Mouse (Mus musculus) liver, adult 2 months (tissue): ENCODE measurements around the gene Klc3. TPM values are rescaled to one million over a fixed set of nuclear protein-coding genes. Genes with fewer than 3 reads are reported as not detected.

Source experiments
- DNase-seq: peaks from one replicate; pipeline ENCODE4 v3.0.0-alpha.2; 2011; ENCODE audit warnings: low read depth, low spot score; ENCODE audit errors: extremely low read depth
- H3K27ac ChIP-seq: fragments of 200-500 bp; replicated peaks from 2 replicates; pipeline ENCODE4 v1.5.1; 2012; ENCODE audit warnings: low read depth, mild to moderate bottlenecking, control low read depth, inconsistent platforms, low read length; ENCODE audit not compliant: insufficient read depth
- H3K27me3 ChIP-seq: fragments of 200-500 bp; 2 replicates; pipeline ENCODE4 v1.6.1; 2012; ENCODE audit warnings: mild to moderate bottlenecking, moderate library complexity, low read length, inconsistent platforms; ENCODE audit not compliant: control insufficient read depth, insufficient read depth
- H3K36me3 ChIP-seq: fragments of 200-500 bp; 2 replicates; pipeline ENCODE4 v1.6.1; 2012; ENCODE audit warnings: low read length, inconsistent platforms; ENCODE audit not compliant: control insufficient read depth, insufficient read depth
- H3K4me1 ChIP-seq: fragments of 200-500 bp; 2 replicates; pipeline ENCODE4 v1.6.1; 2011; ENCODE audit warnings: low read length; ENCODE audit not compliant: control insufficient read depth, insufficient read depth
- H3K4me3 ChIP-seq: fragments of 200-500 bp; 2 replicates; pipeline ENCODE4 v1.5.1; 2011; ENCODE audit warnings: low read depth, mild to moderate bottlenecking, control low read depth, low read length, moderate library complexity; ENCODE audit not compliant: insufficient read depth
- H3K79me2 ChIP-seq: fragments of 200-500 bp; 2 replicates; pipeline ENCODE4 v1.6.1; 2012; ENCODE audit warnings: inconsistent platforms, mild to moderate bottlenecking, low read length, moderate library complexity; ENCODE audit not compliant: control insufficient read depth, insufficient read depth
- H3K9ac ChIP-seq: fragments of 200-500 bp; 2 replicates; pipeline ENCODE4 v1.6.1; 2012; ENCODE audit warnings: low read depth, mild to moderate bottlenecking, control low read depth, inconsistent platforms, low read length
- CTCF ChIP-seq: fragments of 200-500 bp; IDR thresholded peaks from 2 replicates; pipeline ENCODE4 v1.5.1; 2011; ENCODE audit warnings: low read depth, low read length, control low read depth
- POLR2A ChIP-seq: fragments of 200-500 bp; IDR thresholded peaks from 2 replicates; pipeline ENCODE4 v1.6.1; 2011; ENCODE audit warnings: low read length, control low read depth; ENCODE audit not compliant: insufficient read depth; ENCODE audit errors: extremely low read depth
- WGBS: fragments of 180-500 bp; shearing (Covaris S2); methylation state at CpG from one replicate; pipeline ENCODE4 v1.1.7; 2018; 5-methylcytosine and 5-hydroxymethylcytosine counted together
- polyA plus RNA-seq: library from polyadenylated mRNA; depleted of rRNA; stranded (reverse); fragments of >200 nt; gene quantifications from 2 replicates; pipeline ENCODE4 v1.2.3, GENCODE M21; 2012; rRNA removed
- total RNA-seq: library from RNA; depleted of rRNA; stranded (reverse); fragments of >200 nt; gene quantifications from 2 replicates; pipeline ENCODE4 v1.2.3, GENCODE M21; 2014; rRNA removed

The Klc3 gene
- total and polyA plus RNA-seq, 2 experiments, result 0.17 to 0.37 TPM

- H3K27ac ChIP-seq, result no peak overlapping the region
- no peaks in the 10 kb centered on the region for H3K27me3 ChIP-seq
- H3K9ac ChIP-seq, result no peak overlapping the region
- no peaks in the 10 kb centered on the region for H3K36me3 ChIP-seq
- no peak for DNase-seq
- H3K4me3 ChIP-seq, result no peak overlapping the region
- no peaks in the 10 kb centered on the region for H3K79me2 ChIP-seq
- WGBS, result 75% methylated on average over 13 of the region's 13 CpGs
- TF ChIP-seq POLR2A (no peak), CTCF (no peak)
- no peaks in the 10 kb centered on the region for H3K4me1 ChIP-seq
Observed at GRCm38 (mm10) chr7:19349188-19349915, 54.6 kb downstream of the Klc3 start.

GRCm38 (mm10) chr7:19344938-19345471 is 58.9 kb downstream of the Klc3 start:
- Histone ChIP-seq H3K79me2 (no peaks in the 10 kb centered on the region), H3K4me3 (peak overlapping the region; percentile 63), H3K9ac (peak overlapping the region; percentile 60), H3K36me3 (no peaks in the 10 kb centered on the region), H3K27ac (no peak overlapping the region; the same call in 1 of the 2 replicates), H3K27me3 (0 out of 2 replicates have a peak, but pooled peaks cover 2% of the 10 kb centered on the region), H3K4me1 (peaks cover 1% of the 10 kb centered on the region; the same call in 1 of the 2 replicates)
- peak; percentile 90 for DNase-seq
- TF ChIP-seq CTCF (no peak), POLR2A (0 out of 2 replicates have a peak, but pooled peaks have one; percentile 4)
- under 1% methylated on average over 31 of the region's 31 CpGs for WGBS

Other genes starting within 250 kb of the Klc3 start
- not detected in 2 replicates for gene Gipr, start 238.0 kb downstream of the Klc3 start, total RNA-seq
- gene Gipr, start 238.0 kb downstream of the Klc3 start, polyA plus RNA-seq, result not detected in 2 replicates
- gene Eml2, start 227.7 kb downstream of the Klc3 start, total RNA-seq, result 9.8 and 11.1 TPM in 2 replicates
- 9.7 and 12.2 TPM in 2 replicates for gene Eml2, start 227.7 kb downstream of the Klc3 start, polyA plus RNA-seq
- 0.09 and 0.40 TPM in 2 replicates for gene Gpr4, start 191.6 kb downstream of the Klc3 start, total RNA-seq
- 1.8 and 2.7 TPM in 2 replicates for gene Gpr4, start 191.6 kb downstream of the Klc3 start, polyA plus RNA-seq
- gene Opa3, start 175.8 kb downstream of the Klc3 start, total RNA-seq, result 12.9 and 16.0 TPM in 2 replicates
- gene Opa3, start 175.8 kb downstream of the Klc3 start, polyA plus RNA-seq, result 34.1 and 40.4 TPM in 2 replicates
- gene Vasp, start 132.3 kb downstream of the Klc3 start, total RNA-seq, result 6.3 and 11.3 TPM in 2 replicates
- 24.2 and 37.1 TPM in 2 replicates for gene Vasp, start 132.3 kb downstream of the Klc3 start, polyA plus RNA-seq
- gene Ppm1n, start 124.0 kb downstream of the Klc3 start, total RNA-seq, result 0.20 TPM in 1 of 2 replicates, not detected in the other
- gene Ppm1n, start 124.0 kb downstream of the Klc3 start, polyA plus RNA-seq, result 0.13 TPM in 1 of 2 replicates, not detected in the other
- 0.27 and 0.65 TPM in 2 replicates for gene Rtn2, start 121.5 kb downstream of the Klc3 start, total RNA-seq
- gene Rtn2, start 121.5 kb downstream of the Klc3 start, polyA plus RNA-seq, result 0.62 and 1.1 TPM in 2 replicates
- 0.07 and 0.09 TPM in 2 replicates for gene Fosb, start 94.1 kb downstream of the Klc3 start, total RNA-seq
- 0.06 and 0.11 TPM in 2 replicates for gene Fosb, start 94.1 kb downstream of the Klc3 start, polyA plus RNA-seq
- 6.5 and 6.6 TPM in 2 replicates for gene Ercc1, start 59.3 kb downstream of the Klc3 start, total RNA-seq
- 8.5 and 9.4 TPM in 2 replicates for gene Ercc1, start 59.3 kb downstream of the Klc3 start, polyA plus RNA-seq
- gene Cd3eap, start 44.6 kb downstream of the Klc3 start, total RNA-seq, result 1.3 and 1.7 TPM in 2 replicates
- gene Cd3eap, start 44.6 kb downstream of the Klc3 start, polyA plus RNA-seq, result 6.5 and 7.0 TPM in 2 replicates
- 0.18 and 0.20 TPM in 2 replicates for gene Ppp1r13l, start 44.4 kb downstream of the Klc3 start, total RNA-seq
- gene Ppp1r13l, start 44.4 kb downstream of the Klc3 start, polyA plus RNA-seq, result 3.0 and 4.6 TPM in 2 replicates
- 8.7 and 9.4 TPM in 2 replicates for gene Ercc2, start 22.1 kb downstream of the Klc3 start, total RNA-seq
- 18.7 and 26.8 TPM in 2 replicates for gene Ercc2, start 22.1 kb downstream of the Klc3 start, polyA plus RNA-seq
- gene Ckm, start 672 bp upstream of the Klc3 start, total RNA-seq, result 0.07 and 11.0 TPM in 2 replicates
- 0.16 and 0.18 TPM in 2 replicates for gene Ckm, start 672 bp upstream of the Klc3 start, polyA plus RNA-seq
- gene Mark4, start 54.7 kb upstream of the Klc3 start, total RNA-seq, result 1.8 and 2.8 TPM in 2 replicates
- gene Mark4, start 54.7 kb upstream of the Klc3 start, polyA plus RNA-seq, result 4.9 and 6.4 TPM in 2 replicates
- gene Exoc3l2, start 59.2 kb upstream of the Klc3 start, total RNA-seq, result 2.1 and 2.2 TPM in 2 replicates
- gene Exoc3l2, start 59.2 kb upstream of the Klc3 start, polyA plus RNA-seq, result 5.1 and 5.8 TPM in 2 replicates
- 2.8 and 3.9 TPM in 2 replicates for gene Bloc1s3, start 104.3 kb upstream of the Klc3 start, total RNA-seq
- gene Bloc1s3, start 104.3 kb upstream of the Klc3 start, polyA plus RNA-seq, result 6.2 and 7.3 TPM in 2 replicates
- gene Trappc6a, start 104.3 kb upstream of the Klc3 start, total RNA-seq, result 19.9 and 25.5 TPM in 2 replicates
- 58.0 and 58.2 TPM in 2 replicates for gene Trappc6a, start 104.3 kb upstream of the Klc3 start, polyA plus RNA-seq
- not detected in 2 replicates for gene Nkpd1, start 113.7 kb upstream of the Klc3 start, total RNA-seq
- gene Nkpd1, start 113.7 kb upstream of the Klc3 start, polyA plus RNA-seq, result not detected in 2 replicates
- 25.0 and 25.6 TPM in 2 replicates for gene Ppp1r37, start 159.0 kb upstream of the Klc3 start, total RNA-seq
- 82.3 and 84.2 TPM in 2 replicates for gene Ppp1r37, start 159.0 kb upstream of the Klc3 start, polyA plus RNA-seq
- gene Zfp296, start 173.2 kb upstream of the Klc3 start, total RNA-seq, result 0.40 and 0.83 TPM in 2 replicates
- gene Zfp296, start 173.2 kb upstream of the Klc3 start, polyA plus RNA-seq, result 0.93 and 1.3 TPM in 2 replicates
- 31.2 and 40.1 TPM in 2 replicates for gene Gemin7, start 173.5 kb upstream of the Klc3 start, total RNA-seq
- gene Gemin7, start 173.5 kb upstream of the Klc3 start, polyA plus RNA-seq, result 60.2 and 61.6 TPM in 2 replicates
- gene Clasrp, start 200.4 kb upstream of the Klc3 start, total RNA-seq, result 4.9 and 5.3 TPM in 2 replicates
- 18.0 and 24.8 TPM in 2 replicates for gene Clasrp, start 200.4 kb upstream of the Klc3 start, polyA plus RNA-seq
- 1.3 and 2.3 TPM in 2 replicates for gene Relb, start 225.3 kb upstream of the Klc3 start, total RNA-seq
- 1.5 and 3.3 TPM in 2 replicates for gene Relb, start 225.3 kb upstream of the Klc3 start, polyA plus RNA-seq